In genomic region chr12:25790956-25791355, GRCm38 (mm10) we compare ENCODE assay signal across 32 mouse cellular contexts.
DNase-seq lines count a peak whose midpoint lies in the region; ATAC-seq lines count a peak whose summit lies in the region.
"Had no signal": no experiment of that assay in that cellular context is flagged by ENCODE, and none has a peak within 500 bp of the region (broad histone marks: within the 10 kb centered on the region; RNA-seq: fewer than 3 reads in every experiment).

No protein-coding gene starts in this region.

- no peaks in the 10 kb centered on the region for H3K36me3 ChIP-seq in forebrain, embryonic 16.5 days (ENCODE audit: control insufficient read depth, insufficient read depth)
- H3K36me3 ChIP-seq in forebrain, embryonic 14.5 days (ENCODE audit: control insufficient read depth, insufficient read depth, low read length), result no peaks in the 10 kb centered on the region
- H3K36me3 ChIP-seq: heart, embryonic 12.5 days; liver, embryonic 12.5 days; midbrain, embryonic 10.5 days; midbrain, embryonic 15.5 days; neural tube, embryonic 15.5 days had no signal

- H3K4me1 ChIP-seq in forebrain, embryonic 16.5 days (replicated peaks; ENCODE audit: control insufficient read depth, insufficient read depth, low read length), result no peaks in the 10 kb centered on the region
- H3K4me1 ChIP-seq in forebrain, embryonic 14.5 days (ENCODE audit: control insufficient read depth, insufficient read depth, low read length), result no peaks in the 10 kb centered on the region
- H3K4me1 ChIP-seq: forebrain, embryonic 13.5 days; heart, embryonic 12.5 days; liver, embryonic 12.5 days; midbrain, embryonic 10.5 days; midbrain, embryonic 15.5 days had no signal

- no peak for DNase-seq in forebrain, embryonic 14.5 days (ENCODE audit: low spot score)
- peak; percentile 44 for DNase-seq in testis, postnatal 14 days (ENCODE audit: low spot score)
- no peak for DNase-seq in testis, postnatal 10 days (ENCODE audit: low spot score)
- peak; percentile 39 for DNase-seq in lung, postnatal 14 days
- peak; percentile 21 for DNase-seq in telencephalon, adult 2 months (ENCODE audit: low read depth, low spot score)
- DNase-seq in left cerebral cortex, adult 9 months (ENCODE audit: low spot score in 2 of 2), result no peak
- no peak for DNase-seq in layer of hippocampus, postnatal 36 days
- DNase-seq: adrenal gland, postnatal 14 days; cerebellum, adult 11-12 months; cerebellum, postnatal 14 days; gastrocnemius, postnatal 14 days; heart, postnatal 4 days; kidney, adult 11 months; kidney, postnatal 25 days; left cerebral cortex, postnatal 4 days; liver, postnatal 0 days; retina, postnatal 1 day; right cerebral cortex, postnatal 14 days; thymus, adult 2 months; thymus, postnatal 36 days had no signal

- no peaks in the 10 kb centered on the region for H3K9me3 ChIP-seq in forebrain, embryonic 16.5 days (ENCODE audit: control insufficient read depth, low read length)
- H3K9me3 ChIP-seq in forebrain, embryonic 14.5 days (replicated peaks; ENCODE audit: control insufficient read depth, low read length), result no peaks in the 10 kb centered on the region
- H3K9me3 ChIP-seq: forebrain, embryonic 13.5 days; heart, embryonic 12.5 days; liver, embryonic 12.5 days; midbrain, embryonic 10.5 days; midbrain, embryonic 15.5 days; neural tube, embryonic 15.5 days had no signal

- WGBS in forebrain, embryonic 16.5 days, result 84% methylated on average over 4 of the region's 4 CpGs
- WGBS in forebrain, embryonic 14.5 days, result 88% methylated on average over 4 of the region's 4 CpGs

- no peak overlapping the region for H3K4me3 ChIP-seq in forebrain, embryonic 16.5 days (replicated peaks; ENCODE audit: low read length)
- no peak overlapping the region for H3K4me3 ChIP-seq in forebrain, embryonic 14.5 days (ENCODE audit: low read depth, low read length)
- H3K4me3 ChIP-seq: erythroblast, embryonic 14.5 days; forebrain, embryonic 13.5 days; heart, embryonic 12.5 days; left cerebral cortex, adult 2 months; liver, embryonic 12.5 days; midbrain, embryonic 10.5 days; midbrain, embryonic 15.5 days; neural tube, embryonic 15.5 days had no signal

- H3K9ac ChIP-seq in forebrain, embryonic 16.5 days (replicated peaks; ENCODE audit: low read depth, low read length), result no peak overlapping the region
- no peak overlapping the region for H3K9ac ChIP-seq in forebrain, embryonic 14.5 days (ENCODE audit: low read length)
- H3K9ac ChIP-seq: forebrain, embryonic 13.5 days; heart, embryonic 12.5 days; hindbrain, embryonic 14.5 days; liver, embryonic 12.5 days; liver, postnatal 0 days; midbrain, embryonic 15.5 days; neural tube, embryonic 15.5 days had no signal

- H3K4me2 ChIP-seq in forebrain, embryonic 16.5 days (ENCODE audit: low read length), result no peak overlapping the region
- H3K4me2 ChIP-seq in forebrain, embryonic 14.5 days (ENCODE audit: low read length), result no peak overlapping the region
- H3K4me2 ChIP-seq: forebrain, embryonic 13.5 days; heart, embryonic 12.5 days; hindbrain, embryonic 14.5 days; liver, embryonic 12.5 days; midbrain, embryonic 15.5 days; neural tube, embryonic 15.5 days had no signal

- ATAC-seq in forebrain, embryonic 16.5 days, result 0 out of 2 replicates have a peak, but pooled peaks have one; percentile 23
- ATAC-seq in forebrain, embryonic 14.5 days, result no peak
- ATAC-seq: forebrain, embryonic 13.5 days; inflammation-experienced regulatory T-cells, adult 6 months; liver, embryonic 12.5 days; liver, postnatal 0 days; midbrain, embryonic 15.5 days had no signal

- H3K27me3 ChIP-seq in forebrain, embryonic 16.5 days (replicated peaks; ENCODE audit: control insufficient read depth, insufficient read depth, low read length), result no peaks in the 10 kb centered on the region
- no peaks in the 10 kb centered on the region for H3K27me3 ChIP-seq in forebrain, embryonic 14.5 days (replicated peaks; ENCODE audit: control insufficient read depth, insufficient read depth, low read length)
- H3K27me3 ChIP-seq: CH12.LX; forebrain, embryonic 13.5 days; heart, embryonic 12.5 days; liver, embryonic 12.5 days; midbrain, embryonic 15.5 days; neural tube, embryonic 15.5 days had no signal

- no peak overlapping the region for H3K27ac ChIP-seq in forebrain, embryonic 16.5 days (ENCODE audit: low read length)
- H3K27ac ChIP-seq in forebrain, embryonic 14.5 days (ENCODE audit: low read depth, low read length), result no peak overlapping the region
- H3K27ac ChIP-seq: forebrain, embryonic 13.5 days; hindbrain, embryonic 14.5 days; left cerebral cortex, adult 2 months; liver, embryonic 12.5 days; midbrain, embryonic 10.5 days; midbrain, embryonic 15.5 days; neural tube, embryonic 15.5 days had no signal

Comparison
In these comparisons a context has a peak if more than half of its experiments do, and no peak if none do; other contexts are left out.
1. DNase-seq: peak in testis, postnatal 14 days (single experiment), lung, postnatal 14 days (single experiment) and telencephalon, adult 2 months (single experiment); none in forebrain, embryonic 14.5 days (single experiment), testis, postnatal 10 days (single experiment), left cerebral cortex, adult 9 months (0 of 2) and layer of hippocampus, postnatal 36 days (0 of 2).